Mouse (Mus musculus) heart, embryonic 14.5 days (tissue): ENCODE measurements around the gene Tstd3. TPM values are rescaled to one million over a fixed set of nuclear protein-coding genes. Genes with fewer than 3 reads are reported as not detected.

ENCODE experiments used
- ATAC-seq: fragments of 200-750 bp; cut with Nextera tagmentation; 2 replicates; pipeline ENCODE4 v1.8.0; 2017; ENCODE audit warnings: low read depth, moderate TSS enrichment; ENCODE audit not compliant: insufficient number of reproducible peaks, insufficient read depth, low FRiP score
- H3K27ac ChIP-seq, 2 experiments: fragments of 200-500 bp in 1 of 2; fragments of 300-500 bp in 1 of 2; sonication (generic) in 1 of 2; replicated peaks in 1 of 2; 2 replicates each; pipeline ENCODE4 v1.5.1; 2012 to 2014; ENCODE audit warnings: low read depth in 2 of 2, low read length in 2 of 2, control low read depth in 1 of 2, mild to moderate bottlenecking in 1 of 2, mixed read lengths in 1 of 2; ENCODE audit not compliant: control insufficient read depth in 1 of 2, insufficient read depth in 1 of 2
- H3K27me3 ChIP-seq: fragments of 300-500 bp; sonication (generic); 2 replicates; pipeline ENCODE4 v1.6.1; 2014; ENCODE audit warnings: mild to moderate bottlenecking, low read length, control low read depth; ENCODE audit not compliant: control insufficient read depth, insufficient read depth
- H3K36me3 ChIP-seq: fragments of 300-500 bp; sonication (generic); 2 replicates; pipeline ENCODE4 v1.6.1; 2014; ENCODE audit warnings: mild to moderate bottlenecking, control low read depth, low read length, mixed read lengths; ENCODE audit not compliant: control insufficient read depth, insufficient read depth
- H3K4me1 ChIP-seq, 2 experiments: fragments of 200-500 bp in 1 of 2; fragments of 300-500 bp in 1 of 2; sonication (generic) in 1 of 2; 2 replicates each; pipeline ENCODE4 v1.6.1; 2012 to 2014; ENCODE audit warnings: low read length in 2 of 2, control low read depth in 1 of 2, mixed read lengths in 1 of 2; ENCODE audit not compliant: control insufficient read depth in 2 of 2, insufficient read depth in 2 of 2
- H3K4me2 ChIP-seq: fragments of 300-500 bp; sonication (generic); 2 replicates; pipeline ENCODE4 v1.6.1; 2014; ENCODE audit warnings: mild to moderate bottlenecking, low read length
- H3K4me3 ChIP-seq, 2 experiments: fragments of 200-500 bp in 1 of 2; fragments of 300-500 bp in 1 of 2; sonication (generic) in 1 of 2; 2 replicates each; pipeline ENCODE4 v1.5.1; 2012 to 2014; ENCODE audit warnings: low read length in 2 of 2, mild to moderate bottlenecking in 2 of 2, control low read depth in 1 of 2, low read depth in 1 of 2, moderate library complexity in 1 of 2; ENCODE audit not compliant: control insufficient read depth in 1 of 2, insufficient read depth in 1 of 2
- H3K9ac ChIP-seq: fragments of 300-500 bp; sonication (generic); 2 replicates; pipeline ENCODE4 v1.6.1; 2014; ENCODE audit warnings: mild to moderate bottlenecking, low read length
- H3K9me3 ChIP-seq: fragments of 300-500 bp; sonication (generic); 2 replicates; pipeline ENCODE4 v1.6.1; 2016; ENCODE audit warnings: low read length, control low read depth; ENCODE audit not compliant: control insufficient read depth
- WGBS: fragments of 180-500 bp; shearing (Covaris S2); extraction: QIAGEN DNeasy Blood & Tissue Kit; methylation state at CpG from one replicate; pipeline ENCODE4 v1.1.7; 2014; 5-methylcytosine and 5-hydroxymethylcytosine counted together
- polyA plus RNA-seq: library from polyadenylated mRNA; unstranded; fragments of >200 nt; fragmentation: Nextera tagmentation; extraction: Ambion mirVana; gene quantifications from 2 replicates; pipeline ENCODE4 v1.2.1, GENCODE M21; 2014

The Tstd3 gene
- polyA plus RNA-seq, 1 experiment from 2014 or later, result 18.5 TPM

DNA sequence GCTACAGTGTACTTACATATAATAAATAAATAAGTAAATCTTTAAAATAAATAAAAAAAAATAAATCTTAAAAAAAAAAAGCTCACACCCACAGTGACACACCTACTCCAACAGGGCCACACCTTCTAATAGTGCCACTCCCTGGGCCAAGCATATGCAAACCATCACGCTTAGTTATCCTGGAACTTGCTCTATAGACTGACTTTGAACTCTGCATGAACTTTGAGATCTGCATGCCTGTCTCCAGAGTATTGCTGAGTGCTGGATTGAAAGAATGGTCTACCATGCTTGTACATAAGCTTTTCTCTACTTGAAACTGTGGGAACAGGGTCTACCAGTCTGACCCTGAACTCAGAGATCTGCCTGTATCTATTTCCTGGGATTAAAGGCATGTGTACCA, 4.1 kb upstream of the Tstd3 start:
- no peaks in the 10 kb centered on the region for H3K9me3 ChIP-seq
- WGBS, result 75% methylated on average over 1 of the region's 1 CpGs
- no peaks in the 10 kb centered on the region for H3K36me3 ChIP-seq
- H3K4me2 ChIP-seq, result no peak overlapping the region
- H3K27ac ChIP-seq, result no peak overlapping the region
- H3K4me1 ChIP-seq, result peaks cover 0 to 3% of the 10 kb centered on the region in 2 experiments; a peak in 1 of 4 replicates
- no peaks in the 10 kb centered on the region for H3K27me3 ChIP-seq
- no peak for ATAC-seq
- no peak overlapping the region for H3K9ac ChIP-seq
- no peak overlapping the region for H3K4me3 ChIP-seq

DNA sequence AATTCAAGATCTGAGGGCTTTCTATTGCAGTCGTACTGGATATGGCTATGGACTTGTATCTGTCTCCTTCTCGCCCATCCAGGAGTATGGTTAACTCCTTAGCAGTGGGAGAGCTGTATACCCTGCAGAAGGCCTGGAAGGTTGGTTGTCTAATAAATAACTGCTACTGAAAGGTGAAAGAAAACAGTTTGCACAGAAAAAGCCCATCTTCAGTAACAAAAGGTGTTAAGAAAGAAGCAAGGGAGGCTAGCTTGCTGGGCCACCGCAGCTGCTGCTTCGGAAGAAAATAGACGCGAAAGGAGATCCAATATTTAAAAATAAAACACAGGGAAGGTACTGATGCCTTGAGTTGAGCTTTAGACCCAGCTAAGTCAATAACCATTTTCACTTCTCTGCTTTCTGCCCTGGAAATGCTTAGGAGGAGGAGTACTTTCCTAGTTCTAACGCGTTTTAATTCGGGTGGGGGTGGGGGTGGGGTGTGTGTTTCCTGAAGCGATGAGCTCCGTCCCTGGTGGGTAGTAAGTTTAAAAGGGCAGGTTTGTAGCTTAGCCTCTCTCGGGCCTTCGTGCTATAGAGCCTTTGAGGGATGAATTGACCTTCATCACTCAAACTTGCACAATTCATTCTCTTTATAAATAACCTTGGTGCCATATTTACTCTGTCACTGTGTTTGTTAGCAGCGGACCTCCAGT, 695 bp downstream of the Tstd3 start:
- Histone ChIP-seq H3K27me3 (no peaks in the 10 kb centered on the region), H3K4me3 (peak overlapping the region; percentile 59 to 95), H3K4me1 (peaks cover 0 to 5% of the 10 kb centered on the region in 2 experiments; a peak in 2 of 4 replicates), H3K9me3 (no peaks in the 10 kb centered on the region), H3K4me2 (peak overlapping the region; percentile 66), H3K36me3 (no peaks in the 10 kb centered on the region), H3K9ac (peak overlapping the region; percentile 73), H3K27ac (no peak overlapping the region)
- 19% methylated on average over 14 of the region's 14 CpGs for WGBS
- no peak for ATAC-seq

DNA sequence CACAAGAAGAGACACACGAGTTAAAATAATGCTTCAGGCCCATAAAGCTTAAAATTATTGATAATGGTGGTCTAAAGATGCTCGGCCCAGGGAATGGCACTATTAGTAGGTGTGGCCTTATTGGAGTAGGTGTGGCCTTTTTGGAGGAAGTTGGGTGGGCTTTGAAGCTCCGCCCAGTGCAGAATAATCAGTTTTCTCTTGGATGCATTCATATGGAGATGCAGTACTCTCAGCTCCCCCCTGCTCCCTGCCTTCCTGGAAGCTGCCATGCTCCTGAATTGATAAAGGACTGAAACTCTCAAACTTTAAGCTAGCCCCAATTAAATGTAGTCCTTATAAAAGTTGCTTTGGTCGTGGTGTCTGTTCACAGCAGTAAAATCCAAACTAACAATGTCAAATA, 3.2 kb downstream of the Tstd3 start:
- Histone ChIP-seq H3K4me3 (no peak overlapping the region), H3K27me3 (no peaks in the 10 kb centered on the region), H3K4me2 (no peak overlapping the region), H3K9ac (no peak overlapping the region), H3K27ac (no peak overlapping the region), H3K36me3 (peaks cover 7% of the 10 kb centered on the region), H3K4me1 (peaks cover 0 to 5% of the 10 kb centered on the region in 2 experiments; a peak in 2 of 4 replicates), H3K9me3 (0 out of 2 replicates have a peak, but pooled peaks cover 4% of the 10 kb centered on the region)
- 73% methylated on average over 4 of the region's 4 CpGs for WGBS
- ATAC-seq, result no peak

DNA sequence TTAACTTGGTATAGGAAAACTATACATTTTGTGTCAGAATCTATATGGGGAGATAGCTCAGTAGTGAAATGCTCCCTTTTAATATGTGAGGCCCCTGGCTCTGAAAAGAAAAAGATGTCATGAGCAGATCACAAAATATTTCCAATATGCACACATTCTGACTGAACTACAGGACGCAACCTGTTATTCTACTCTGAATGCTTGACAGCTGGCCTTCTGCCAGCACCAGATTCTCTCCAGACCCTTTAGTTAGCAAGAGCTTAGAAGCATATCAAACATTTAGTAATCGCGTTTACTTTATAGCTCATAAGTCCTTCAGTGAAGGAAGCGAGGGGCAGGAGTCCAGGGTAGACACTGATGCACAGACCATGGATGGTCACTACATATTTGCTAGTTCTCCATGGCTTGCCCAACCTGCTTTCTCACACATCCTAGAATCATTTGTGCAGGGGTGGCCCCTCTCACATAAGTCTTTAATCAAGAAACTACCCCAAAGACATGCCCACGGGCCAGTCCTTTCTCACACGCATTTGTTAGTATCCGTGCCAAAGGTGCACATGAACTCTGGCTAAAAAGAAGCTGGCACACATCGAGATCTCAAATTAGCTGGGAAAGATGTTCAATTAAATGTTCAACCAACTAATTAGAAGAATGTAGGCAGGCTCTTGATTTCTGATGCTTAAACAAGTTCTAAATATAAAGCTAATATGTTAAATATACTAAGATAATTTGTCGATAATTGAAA, 5.4 kb downstream of the Tstd3 start:
- Histone ChIP-seq H3K27ac (no peak overlapping the region), H3K4me1 (peaks cover 0 to 5% of the 10 kb centered on the region in 2 experiments; a peak in 2 of 4 replicates), H3K9me3 (0 out of 2 replicates have a peak, but pooled peaks cover 4% of the 10 kb centered on the region), H3K36me3 (peaks cover 12% of the 10 kb centered on the region), H3K9ac (no peak overlapping the region), H3K27me3 (no peaks in the 10 kb centered on the region), H3K4me2 (no peak overlapping the region), H3K4me3 (no peak overlapping the region)
- ATAC-seq, result no peak
- 67% methylated on average over 9 of the region's 9 CpGs for WGBS

DNA sequence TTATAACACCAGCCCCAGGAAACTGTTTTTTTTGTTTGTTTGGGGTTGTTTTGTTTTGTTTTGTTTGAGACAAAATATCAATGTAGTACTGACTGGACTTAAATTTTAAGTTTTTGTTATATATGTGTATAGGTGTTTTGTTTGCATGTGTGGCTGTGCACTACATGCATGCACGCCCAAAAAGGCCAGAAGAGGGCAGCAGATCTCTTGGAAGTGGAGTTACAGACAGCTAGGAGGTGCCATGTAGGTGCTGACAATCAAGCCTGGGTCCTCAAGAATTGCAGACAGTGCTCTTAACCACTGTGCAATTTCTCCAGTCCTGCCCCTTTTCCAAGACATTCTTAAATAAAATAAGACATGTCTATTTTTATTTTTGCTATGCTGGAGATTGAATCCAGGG, 8.2 kb downstream of the Tstd3 start:
- no peak for ATAC-seq
- H3K9ac ChIP-seq, result no peak overlapping the region
- H3K27me3 ChIP-seq, result no peaks in the 10 kb centered on the region
- 81% methylated on average over 1 of the region's 1 CpGs for WGBS
- H3K4me1 ChIP-seq, result peaks cover 0 to 5% of the 10 kb centered on the region in 2 experiments; a peak in 1 of 4 replicates
- H3K4me2 ChIP-seq, result no peak overlapping the region
- no peak overlapping the region for H3K4me3 ChIP-seq
- H3K27ac ChIP-seq, result no peak overlapping the region
- H3K36me3 ChIP-seq, result peaks cover 12% of the 10 kb centered on the region
- H3K9me3 ChIP-seq, result 0 out of 2 replicates have a peak, but pooled peaks cover 4% of the 10 kb centered on the region

DNA sequence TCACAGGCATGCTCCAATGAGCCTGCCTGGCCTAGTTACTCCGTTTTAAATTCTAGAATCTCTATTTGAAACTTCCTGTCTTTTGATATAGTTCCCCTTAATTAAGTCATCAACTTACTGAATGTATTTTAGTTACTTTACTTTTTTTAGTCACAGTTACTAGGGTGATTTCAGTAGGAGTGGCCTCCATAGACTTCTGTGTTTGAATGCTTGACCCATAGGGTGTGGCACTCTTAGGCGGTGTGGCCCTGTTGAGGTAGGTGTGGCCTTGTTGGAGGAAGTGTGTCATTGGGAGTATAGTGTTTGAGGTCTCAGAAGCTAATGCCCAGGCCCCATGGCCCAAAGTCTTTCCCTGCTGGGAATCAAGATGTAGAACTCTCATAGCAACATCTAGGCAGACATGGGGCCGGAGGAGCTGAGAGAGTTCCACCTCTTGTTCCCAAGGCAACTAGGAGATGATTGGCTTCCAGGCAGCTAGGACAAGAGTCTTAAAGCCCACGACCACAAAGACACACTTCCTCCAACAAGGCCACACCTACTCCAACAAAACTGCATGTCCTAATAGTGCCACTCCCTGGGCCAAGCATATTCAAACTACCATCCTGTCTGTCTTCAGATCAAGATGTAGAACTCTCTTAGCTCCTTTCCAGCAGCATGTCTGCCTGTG, 11.8 kb downstream of the Tstd3 start:
- Histone ChIP-seq H3K27me3 (no peaks in the 10 kb centered on the region), H3K9me3 (0 out of 2 replicates have a peak, but pooled peaks cover 4% of the 10 kb centered on the region), H3K27ac (no peak overlapping the region), H3K9ac (no peak overlapping the region), H3K4me3 (no peak overlapping the region), H3K4me1 (no peaks in the 10 kb centered on the region), H3K36me3 (peaks cover 12% of the 10 kb centered on the region), H3K4me2 (no peak overlapping the region)
- ATAC-seq, result no peak
- WGBS, result 65% methylated on average over 4 of the region's 4 CpGs

DNA sequence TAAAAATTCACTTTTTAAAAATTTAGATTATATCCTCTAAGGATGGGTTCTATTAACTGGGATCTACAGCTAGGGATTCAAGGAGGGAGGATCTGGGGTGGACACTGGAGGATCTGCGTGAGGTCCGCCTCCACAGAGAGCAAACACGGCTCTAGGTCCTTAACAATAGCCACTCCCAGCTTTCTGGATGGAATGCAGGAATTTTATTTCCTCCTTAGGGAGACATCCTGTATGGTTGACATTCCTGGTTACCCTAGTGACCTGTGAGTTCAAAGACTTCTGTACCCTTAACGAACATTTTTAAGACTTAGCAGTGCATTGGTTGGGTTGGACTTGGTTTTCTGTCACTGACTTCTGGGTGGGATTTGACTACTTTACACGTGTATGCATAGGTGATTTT, 21.3 kb downstream of the Tstd3 start:
- Histone ChIP-seq H3K27me3 (no peaks in the 10 kb centered on the region), H3K36me3 (peaks cover 23% of the 10 kb centered on the region), H3K4me2 (no peak overlapping the region), H3K4me3 (no peak overlapping the region), H3K4me1 (no peaks in the 10 kb centered on the region), H3K27ac (no peak overlapping the region), H3K9me3 (no peaks in the 10 kb centered on the region), H3K9ac (no peak overlapping the region)
- no peak for ATAC-seq
- WGBS, result 71% methylated on average over 5 of the region's 5 CpGs
